Mouse (Mus musculus) adrenal gland, postnatal 10 days (tissue): ENCODE measurements at regions not wholly inside any gene's neighbourhood (a gene's known extent, or its start where the extent isn't known, plus 50 kb on each side); places are given as distances from the start of the nearest gene placed in this dataset.
"Not testable (repeated sequence)": the region's sequence is repeated elsewhere in the genome, so short reads cannot be mapped to it uniquely, and the experiment has no call there.

Experiments used
- DNase-seq: peaks from one replicate; pipeline ENCODE4 v3.0.0; 2021; ENCODE audit warnings: mixed read lengths

- DNase-seq, result peak; percentile 81
Measured at GRCm38 (mm10) chr12:109749711-109750243, 149.6 kb upstream of the Rtl1 start.

- no peak for DNase-seq
Measured at GRCm38 (mm10) chr12:109754986-109755385, 154.9 kb upstream of the Rtl1 start.

- DNase-seq, result no peak
Measured at GRCm38 (mm10) chr12:109764293-109764692, 164.2 kb upstream of the Rtl1 start.

- DNase-seq, result not testable (repeated sequence)
Measured at GRCm38 (mm10) chr12:109766602-109767001, 166.5 kb upstream of the Rtl1 start.

- no peak for DNase-seq
Measured at GRCm38 (mm10) chr12:109772543-109772942, 172.4 kb upstream of the Rtl1 start.

- DNase-seq, result no peak
Measured at GRCm38 (mm10) chr12:109773909-109774313, 173.8 kb upstream of the Rtl1 start.

- peak; percentile 70 for DNase-seq
Measured at GRCm38 (mm10) chr12:109798846-109799245, 198.7 kb upstream of the Rtl1 start.

GRCm38 (mm10) chr12:109799395-109799794, 199.3 kb upstream of the Rtl1 start:
- no peak for DNase-seq

- DNase-seq, result no peak
Measured at GRCm38 (mm10) chr12:109827241-109827915, 227.2 kb upstream of the Rtl1 start.

GRCm38 (mm10) chr12:109830303-109831020, 230.3 kb upstream of the Rtl1 start:
- DNase-seq, result peak; percentile 57

GRCm38 (mm10) chr12:109832964-109833363, 232.8 kb upstream of the Rtl1 start:
- DNase-seq, result no peak

- no peak for DNase-seq
Measured at GRCm38 (mm10) chr12:109836521-109836920, 236.4 kb upstream of the Rtl1 start.

GRCm38 (mm10) chr12:109839126-109839587, 239.0 kb upstream of the Rtl1 start:
- no peak for DNase-seq

GRCm38 (mm10) chr12:109839946-109840524, 239.9 kb upstream of the Rtl1 start:
- no peak for DNase-seq

GRCm38 (mm10) chr12:109844723-109845601, 244.8 kb upstream of the Rtl1 start:
- DNase-seq, result no peak

GRCm38 (mm10) chr12:109845602-109845906, 245.4 kb upstream of the Rtl1 start:
- DNase-seq, result peak; percentile 11

- DNase-seq, result peak; percentile 64
Measured at GRCm38 (mm10) chr12:109856336-109856735, 256.2 kb upstream of the Rtl1 start.

- DNase-seq, result no peak
Measured at GRCm38 (mm10) chr12:109857705-109858104, 257.6 kb upstream of the Rtl1 start.

GRCm38 (mm10) chr12:109864826-109865225, 264.7 kb upstream of the Rtl1 start:
- DNase-seq, result no peak

GRCm38 (mm10) chr12:109871021-109871420, 270.9 kb upstream of the Rtl1 start:
- no peak for DNase-seq

GRCm38 (mm10) chr12:109874466-109874865, 274.3 kb upstream of the Rtl1 start:
- DNase-seq, result no peak

- no peak for DNase-seq
Measured at GRCm38 (mm10) chr12:109881108-109881507, 281.0 kb upstream of the Rtl1 start.
